Mouse (Mus musculus): ENCODE data around the gene Gm29094.

- TF ChIP-seq POLR2A (IDR thresholded peaks at IDR 0.05; ENCODE audit: borderline replicate concordance, extremely low read depth, low read depth, low read length) (no peak), CTCF (IDR thresholded peaks at IDR 0.05; ENCODE audit: insufficient read depth, low read length) (no peak)
These were observed 54.2 kb downstream of the Gm29094 start for GRCm38 (mm10) chr9:89253400-89253799.
